19 mouse cellular contexts compared by ENCODE assay signal in the genomic region with DNA sequence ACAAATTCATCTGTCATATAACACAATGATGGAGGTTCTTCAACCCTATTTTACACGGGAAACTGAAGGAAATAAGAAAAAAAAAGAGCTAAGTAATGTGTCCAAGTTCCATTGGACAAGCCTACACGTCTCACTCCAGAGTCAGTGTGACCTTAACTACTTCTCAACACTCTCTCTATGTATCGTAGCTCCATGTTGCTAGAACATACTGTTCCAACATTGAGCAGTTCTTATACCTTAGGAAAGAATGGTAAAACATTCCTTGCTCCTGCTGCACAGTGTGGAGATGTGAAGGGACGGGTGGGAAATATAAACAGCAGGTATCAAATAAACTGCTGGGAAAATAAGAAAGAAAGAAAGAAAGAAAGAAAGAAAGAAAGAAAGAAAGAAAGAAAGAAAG.
DNase-seq lines count a peak whose midpoint lies in the region; ATAC-seq and TF ChIP-seq lines count a peak whose summit lies in the region.
"Had no signal": no experiment of that assay in that cellular context is flagged by ENCODE, and none has a peak within 500 bp of the region (broad histone marks: within the 10 kb centered on the region; RNA-seq: fewer than 3 reads in every experiment).

No protein-coding gene starts in this region.

- H3K4me2 ChIP-seq in liver, embryonic 14.5 days (ENCODE audit: low read depth), result no peak overlapping the region
- no peak overlapping the region for H3K4me2 ChIP-seq in liver, embryonic 12.5 days
- H3K4me2 ChIP-seq in lung, postnatal 0 days (replicated peaks; ENCODE audit: low read depth, low read length), result no peak overlapping the region

- no peaks in the 10 kb centered on the region for H3K9me3 ChIP-seq in liver, embryonic 14.5 days (ENCODE audit: control insufficient read depth, low read length)
- no peaks in the 10 kb centered on the region for H3K9me3 ChIP-seq in liver, embryonic 12.5 days (replicated peaks)
- H3K9me3 ChIP-seq in lung, postnatal 0 days (ENCODE audit: low read length), result no peaks in the 10 kb centered on the region
- H3K9me3 ChIP-seq: G1E had no signal

- 76% methylated on average over 4 of the region's 4 CpGs for WGBS in liver, embryonic 14.5 days (ENCODE audit: insufficient replicate concordance)
- WGBS in liver, embryonic 12.5 days (ENCODE audit: insufficient replicate concordance), result 80% methylated on average over 4 of the region's 4 CpGs
- 55% methylated on average over 4 of the region's 4 CpGs for WGBS in lung, postnatal 0 days
- WGBS in lung, adult 2 months, result 68% methylated on average over 4 of the region's 4 CpGs

- no peak for ATAC-seq in liver, embryonic 14.5 days (ENCODE audit: insufficient read depth)
- ATAC-seq in liver, embryonic 12.5 days, result no peak
- peak; percentile 69 for ATAC-seq in lung, postnatal 0 days
- ATAC-seq: activated CD4-positive, CD25-positive, alpha-beta regulatory T cell, adult 4 months; CD4-positive, CD25-positive, alpha-beta regulatory T cell, adult 4 months; Patski had no signal

- DNase-seq in liver, embryonic 14.5 days (ENCODE audit: low read depth in 3 of 3, low spot score in 3 of 3), result no peak
- DNase-seq in lung, postnatal 0 days (ENCODE audit: low spot score), result no peak
- no peak for DNase-seq in lung, adult 2 months
- DNase-seq: adrenal gland, adult 2 months; adrenal gland, adult 8-10 months; adrenal gland, postnatal 10 days; adrenal gland, postnatal 14 days; adrenal gland, postnatal 25 days; adrenal gland, postnatal 36 days; B cell, adult 2 months; cerebellum, adult 11 months; cerebellum, adult 11-12 months; cerebellum, adult 18-20 months had no signal

- TF ChIP-seq CTCF in liver, embryonic 14.5 days (IDR thresholded peaks at IDR 0.05; ENCODE audit: low read depth), result no peak
- TF ChIP-seq CTCF in lung, postnatal 0 days (IDR thresholded peaks at IDR 0.05), result no peak
- TF ChIP-seq CTCF in lung, adult 2 months (IDR thresholded peaks at IDR 0.05; ENCODE audit: insufficient read depth, low read length), result no peak

- peaks cover 46 to 55% of the 10 kb centered on the region in 2 experiments for H3K4me1 ChIP-seq in liver, embryonic 14.5 days (replicated peaks; ENCODE audit: control insufficient read depth in 2 of 2, insufficient read depth in 2 of 2, low read length in 1 of 2)
- peaks cover 76% of the 10 kb centered on the region for H3K4me1 ChIP-seq in liver, embryonic 12.5 days
- peaks cover 8% of the 10 kb centered on the region; the same call in 1 of the 2 replicates for H3K4me1 ChIP-seq in lung, postnatal 0 days (ENCODE audit: insufficient read depth, low read depth, low read length)
- H3K4me1 ChIP-seq in lung, adult 2 months (ENCODE audit: control insufficient read depth, insufficient read depth, low read length), result no peaks in the 10 kb centered on the region

- no peak overlapping the region for H3K4me3 ChIP-seq in liver, embryonic 14.5 days (ENCODE audit: insufficient read depth in 1 of 2, low read depth in 2 of 2, low read length in 2 of 2)
- H3K4me3 ChIP-seq in liver, embryonic 12.5 days, result no peak overlapping the region
- H3K4me3 ChIP-seq in lung, postnatal 0 days (ENCODE audit: low read depth, low read length), result no peak overlapping the region
- no peak overlapping the region for H3K4me3 ChIP-seq in lung, adult 2 months (replicated peaks; ENCODE audit: extremely low read depth, low read depth, low read length)

- no peak for TF ChIP-seq EP300 in liver, embryonic 14.5 days (IDR thresholded peaks at IDR 0.05; ENCODE audit: low read depth)
- TF ChIP-seq EP300 in lung, postnatal 0 days (IDR thresholded peaks at IDR 0.05), result peak; percentile 84

- no peaks in the 10 kb centered on the region for H3K27me3 ChIP-seq in liver, embryonic 14.5 days (ENCODE audit: control insufficient read depth, insufficient read depth, low read length)
- H3K27me3 ChIP-seq in liver, embryonic 12.5 days (replicated peaks), result no peaks in the 10 kb centered on the region
- no peaks in the 10 kb centered on the region for H3K27me3 ChIP-seq in lung, postnatal 0 days (replicated peaks; ENCODE audit: insufficient read depth, low read length)
- H3K27me3 ChIP-seq: CH12.LX, Patski had no signal

- no peak overlapping the region for H3K27ac ChIP-seq in liver, embryonic 14.5 days
- H3K27ac ChIP-seq in liver, embryonic 12.5 days, result no peak overlapping the region
- H3K27ac ChIP-seq in lung, postnatal 0 days (ENCODE audit: low read length), result no peak overlapping the region

- no peak for TF ChIP-seq POLR2A in lung, adult 2 months (IDR thresholded peaks at IDR 0.05; ENCODE audit: borderline replicate concordance, extremely low read depth, low read depth, low read length)

- H3K9ac ChIP-seq in liver, embryonic 14.5 days (replicated peaks), result 0 out of 2 replicates have a peak overlapping the region, but pooled peaks have one; percentile 31
- no peak overlapping the region for H3K9ac ChIP-seq in liver, embryonic 12.5 days
- no peak overlapping the region for H3K9ac ChIP-seq in lung, postnatal 0 days (replicated peaks; ENCODE audit: low read depth)

- H3K36me3 ChIP-seq in liver, embryonic 14.5 days (replicated peaks; ENCODE audit: control insufficient read depth, insufficient read depth, low read depth), result peaks cover 29% of the 10 kb centered on the region
- peaks cover 45% of the 10 kb centered on the region for H3K36me3 ChIP-seq in liver, embryonic 12.5 days
- no peaks in the 10 kb centered on the region for H3K36me3 ChIP-seq in lung, postnatal 0 days (ENCODE audit: insufficient read depth, low read length)
- H3K36me3 ChIP-seq: G1E had no signal
